Mouse (Mus musculus) brain, embryonic 14.5 days (tissue): ENCODE measurements around the gene Cdkl3.

Experiments
- CTCF ChIP-seq: fragments of 200-500 bp; IDR thresholded peaks from 2 replicates; pipeline ENCODE4 v1.5.1; 2012; ENCODE audit warnings: inconsistent platforms, mild to moderate bottlenecking, moderate library complexity, borderline replicate concordance; ENCODE audit not compliant: insufficient read depth, insufficient read length; ENCODE audit errors: extremely low read depth
- POLR2A ChIP-seq: fragments of 200-500 bp; IDR thresholded peaks from 2 replicates; pipeline ENCODE4 v1.6.1; 2012; ENCODE audit warnings: mild to moderate bottlenecking, inconsistent platforms, borderline replicate concordance; ENCODE audit not compliant: poor library complexity, insufficient read depth, insufficient read length, severe bottlenecking; ENCODE audit errors: extremely low read depth

- TF ChIP-seq POLR2A (no peak), CTCF (no peak)
Measured at GRCm38 (mm10) chr11:52046446-52047165, 42.6 kb downstream of the Cdkl3 start.
